Mouse (Mus musculus) neural tube, embryonic 12.5 days (tissue): ENCODE measurements at regions not wholly inside any gene's neighbourhood (a gene's known extent, or its start where the extent isn't known, plus 50 kb on each side); places are given as distances from the start of the nearest gene placed in this dataset.

Experiments
- ATAC-seq: fragments of 200-750 bp; cut with Nextera tagmentation; 2 replicates; pipeline ENCODE4 v1.8.0; 2017; ENCODE audit warnings: low read depth, mild to moderate bottlenecking, moderate TSS enrichment, moderate library complexity; ENCODE audit not compliant: low FRiP score
- H3K27ac ChIP-seq: fragments of 300-500 bp; sonication (generic); 2 replicates; pipeline ENCODE4 v1.5.1; 2016
- H3K27me3 ChIP-seq: fragments of 300-500 bp; sonication (generic); replicated peaks from 2 replicates; pipeline ENCODE4 v1.6.1; 2016; ENCODE audit warnings: mild to moderate bottlenecking
- H3K36me3 ChIP-seq: fragments of 300-500 bp; sonication (generic); 2 replicates; pipeline ENCODE4 v1.6.1; 2016; ENCODE audit warnings: mild to moderate bottlenecking
- H3K4me1 ChIP-seq: fragments of 300-500 bp; sonication (generic); 2 replicates; pipeline ENCODE4 v1.6.1; 2016
- H3K4me2 ChIP-seq: fragments of 300-500 bp; sonication (generic); replicated peaks from 2 replicates; pipeline ENCODE4 v1.6.1; 2016; ENCODE audit warnings: mild to moderate bottlenecking
- H3K4me3 ChIP-seq: fragments of 300-500 bp; sonication (generic); 2 replicates; pipeline ENCODE4 v1.5.1; 2016
- H3K9ac ChIP-seq: fragments of 300-500 bp; sonication (generic); 2 replicates; pipeline ENCODE4 v1.6.1; 2016; ENCODE audit warnings: mild to moderate bottlenecking
- H3K9me3 ChIP-seq: fragments of 300-500 bp; sonication (generic); 2 replicates; pipeline ENCODE4 v1.6.1; 2016; ENCODE audit warnings: mild to moderate bottlenecking
- WGBS: fragments of 180-500 bp; shearing (Covaris S2); methylation state at CpG from one replicate; pipeline ENCODE4 v1.1.7; 2016; 5-methylcytosine and 5-hydroxymethylcytosine counted together

- H3K9me3 ChIP-seq: no peaks in the 10 kb centered on the region
- ATAC-seq: peak; percentile 56; the same call in 1 of the 2 replicates
Measured at GRCm38 (mm10) chr15:62284606-62285531, 1362.1 kb upstream of the A1bg start.

GRCm38 (mm10) chr15:62283661-62284429 lies 1361.0 kb upstream of the A1bg start:
- no peaks in the 10 kb centered on the region for H3K9me3 ChIP-seq
- WGBS: 76% methylated on average over 6 of the region's 6 CpGs
- H3K4me2 ChIP-seq: no peak overlapping the region
- H3K4me3 ChIP-seq: no peak overlapping the region
- no peaks in the 10 kb centered on the region for H3K36me3 ChIP-seq
- no peak for ATAC-seq
- no peaks in the 10 kb centered on the region for H3K27me3 ChIP-seq
- H3K9ac ChIP-seq: no peak overlapping the region
- H3K4me1 ChIP-seq: no peaks in the 10 kb centered on the region; the same call in 1 of the 2 replicates
- H3K27ac ChIP-seq: no peak overlapping the region

More at GRCm38 (mm10) chr15:62284606-62285531, 1362.1 kb upstream of the A1bg start:
- no peaks in the 10 kb centered on the region; the same call in 1 of the 2 replicates for H3K4me1 ChIP-seq
- H3K4me3 ChIP-seq: no peak overlapping the region
- no peaks in the 10 kb centered on the region for H3K36me3 ChIP-seq
- no peak overlapping the region for H3K27ac ChIP-seq
- H3K9ac ChIP-seq: no peak overlapping the region
- H3K4me2 ChIP-seq: no peak overlapping the region
- WGBS: 86% methylated on average over 7 of the region's 7 CpGs
- H3K27me3 ChIP-seq: no peaks in the 10 kb centered on the region

GRCm38 (mm10) chr15:62282646-62283045 lies 1359.8 kb upstream of the A1bg start:
- H3K4me1 ChIP-seq: no peaks in the 10 kb centered on the region; the same call in 1 of the 2 replicates
- no peaks in the 10 kb centered on the region for H3K27me3 ChIP-seq
- no peak overlapping the region for H3K4me3 ChIP-seq
- no peak overlapping the region for H3K4me2 ChIP-seq
- H3K9me3 ChIP-seq: no peaks in the 10 kb centered on the region
- ATAC-seq: no peak
- H3K27ac ChIP-seq: no peak overlapping the region
- no peak overlapping the region for H3K9ac ChIP-seq
- H3K36me3 ChIP-seq: no peaks in the 10 kb centered on the region
- 71% methylated on average over 9 of the region's 9 CpGs for WGBS

- Histone ChIP-seq H3K27me3 (no peaks in the 10 kb centered on the region), H3K9me3 (no peaks in the 10 kb centered on the region), H3K4me2 (no peak overlapping the region), H3K36me3 (no peaks in the 10 kb centered on the region), H3K4me3 (no peak overlapping the region), H3K27ac (no peak overlapping the region), H3K9ac (no peak overlapping the region), H3K4me1 (no peaks in the 10 kb centered on the region; the same call in 1 of the 2 replicates)
- 79% methylated on average over 1 of the region's 1 CpGs for WGBS
- ATAC-seq: no peak
Measured at GRCm38 (mm10) chr15:62282116-62282515, 1359.3 kb upstream of the A1bg start.

DNA sequence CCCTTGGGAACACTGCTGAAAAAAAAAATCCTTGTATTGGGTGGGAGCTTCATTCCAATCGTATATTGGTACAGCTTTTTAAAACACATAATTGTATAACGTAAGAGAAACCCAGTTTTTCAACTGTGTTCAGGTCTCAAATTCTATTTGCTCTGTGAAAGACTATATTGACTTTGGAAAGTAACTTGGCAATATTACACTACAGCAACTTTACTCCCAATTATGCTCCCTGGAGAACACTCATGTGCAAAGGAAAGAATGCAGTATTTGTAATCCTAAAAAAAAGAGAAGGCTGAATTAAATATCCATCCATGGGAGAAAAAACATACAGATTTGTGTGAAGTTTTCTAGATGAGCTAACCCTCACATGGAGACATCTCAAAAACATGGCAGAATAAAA lies 1356.7 kb upstream of the A1bg start:
- WGBS: 92% methylated on average over 2 of the region's 2 CpGs
- H3K9me3 ChIP-seq: no peaks in the 10 kb centered on the region

DNA sequence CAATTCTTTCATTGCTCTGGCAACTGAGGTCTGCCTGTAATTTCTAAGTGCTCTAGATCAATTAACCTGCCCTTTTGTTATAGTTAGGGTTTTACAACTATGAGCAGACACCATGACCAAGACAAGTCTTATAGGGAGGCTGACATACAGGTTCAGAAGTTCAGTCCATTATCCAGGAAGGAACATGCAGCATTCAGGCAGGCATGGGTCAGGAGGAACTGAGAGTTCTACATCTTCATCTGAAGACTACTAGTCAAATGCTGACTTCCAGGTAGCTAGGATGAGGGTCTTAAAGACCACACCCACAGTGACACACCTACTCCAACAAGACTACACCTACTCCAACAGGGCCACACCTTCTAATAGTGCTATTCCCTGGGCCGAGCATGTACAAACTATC lies 1352.0 kb upstream of the A1bg start:
- no peak overlapping the region for H3K4me2 ChIP-seq
- H3K9ac ChIP-seq: no peak overlapping the region
- H3K36me3 ChIP-seq: no peaks in the 10 kb centered on the region
- H3K9me3 ChIP-seq: no peaks in the 10 kb centered on the region
- H3K4me3 ChIP-seq: no peak overlapping the region
- 92% methylated on average over 1 of the region's 1 CpGs for WGBS
- no peak overlapping the region for H3K27ac ChIP-seq
- no peak for ATAC-seq
- H3K27me3 ChIP-seq: no peaks in the 10 kb centered on the region
- H3K4me1 ChIP-seq: no peaks in the 10 kb centered on the region

More for the DNA sequence above, 1356.7 kb upstream of the A1bg start:
- H3K4me1 ChIP-seq: no peaks in the 10 kb centered on the region; the same call in 1 of the 2 replicates
- H3K27ac ChIP-seq: no peak overlapping the region
- H3K27me3 ChIP-seq: no peaks in the 10 kb centered on the region
- no peak overlapping the region for H3K4me2 ChIP-seq
- ATAC-seq: no peak
- no peak overlapping the region for H3K4me3 ChIP-seq
- H3K36me3 ChIP-seq: no peaks in the 10 kb centered on the region
- H3K9ac ChIP-seq: no peak overlapping the region

DNA sequence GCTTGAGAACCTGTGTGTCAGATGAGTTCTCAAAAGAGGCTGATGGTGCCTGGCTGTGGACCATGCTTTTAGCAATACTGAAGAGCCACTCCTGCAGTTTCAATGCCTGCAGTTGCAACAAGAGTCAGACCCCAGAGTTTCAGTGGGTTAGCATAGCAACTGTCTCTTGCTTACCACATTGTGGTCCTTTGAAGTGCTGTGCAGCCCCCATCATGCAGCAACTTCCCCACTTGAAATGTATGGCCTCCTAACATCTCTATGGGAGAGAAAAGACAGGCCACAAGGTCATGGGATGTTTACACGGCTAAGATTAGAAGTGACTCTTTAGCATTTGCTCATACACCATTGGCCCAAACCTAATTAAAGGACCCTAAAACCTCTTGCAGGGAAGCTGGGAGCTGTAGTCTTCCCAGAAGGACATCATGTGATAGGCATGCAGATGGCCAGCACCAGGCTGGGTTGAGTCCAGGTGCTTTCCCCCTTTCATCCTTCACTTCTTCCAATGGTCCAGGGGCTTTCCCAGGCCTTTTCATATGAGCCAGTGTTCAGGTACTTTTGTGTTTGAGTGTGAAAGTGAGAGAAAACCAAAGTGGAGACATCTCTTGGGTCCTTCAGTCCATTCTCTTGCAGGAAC lies 1351.2 kb upstream of the A1bg start:
- Histone ChIP-seq H3K27me3 (no peaks in the 10 kb centered on the region), H3K9me3 (no peaks in the 10 kb centered on the region), H3K27ac (no peak overlapping the region), H3K9ac (no peak overlapping the region), H3K4me3 (no peak overlapping the region), H3K4me2 (no peak overlapping the region), H3K4me1 (no peaks in the 10 kb centered on the region), H3K36me3 (no peaks in the 10 kb centered on the region)
- WGBS: 88% methylated on average over 1 of the region's 1 CpGs
- ATAC-seq: no peak

DNA sequence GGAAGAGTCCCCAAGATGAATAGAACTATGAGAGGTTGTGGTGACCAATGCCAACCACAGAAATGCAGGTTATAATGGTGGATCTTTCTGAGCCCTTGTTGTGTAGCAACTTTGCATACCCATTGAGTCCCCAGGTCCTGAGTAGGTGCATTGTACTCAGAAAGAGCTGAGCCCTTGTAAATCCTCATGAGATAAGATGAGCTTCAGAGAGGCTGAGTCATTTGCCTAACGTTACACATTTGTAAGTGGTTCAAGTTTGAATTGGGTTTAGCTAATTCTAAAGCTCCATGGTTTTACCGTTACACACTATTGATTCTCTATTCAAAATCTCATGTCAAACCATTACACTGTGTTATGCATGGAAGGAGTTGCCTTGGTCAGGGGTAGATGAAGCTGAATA lies 1349.9 kb upstream of the A1bg start:
- no peak for ATAC-seq

DNA sequence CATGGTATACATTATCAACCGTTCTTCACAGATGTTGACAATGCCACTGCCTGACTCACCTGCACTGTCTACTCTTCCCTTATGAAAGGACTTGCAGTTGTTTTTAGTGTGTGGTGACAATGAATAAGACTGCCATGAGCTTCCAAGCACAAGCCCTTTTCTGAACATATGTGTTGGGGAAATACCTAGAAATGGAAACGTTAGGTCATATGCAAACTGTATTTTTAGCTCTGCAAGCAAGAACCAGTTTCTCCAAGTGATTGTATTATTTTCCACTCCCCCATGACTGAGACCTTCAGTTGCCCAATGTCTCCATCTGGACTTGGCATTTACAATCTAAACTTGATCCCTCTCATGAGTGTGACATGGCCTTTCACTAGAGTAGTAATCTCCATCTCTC lies 1348.6 kb upstream of the A1bg start:
- ATAC-seq: no peak
- no peaks in the 10 kb centered on the region for H3K27me3 ChIP-seq
- H3K4me2 ChIP-seq: no peak overlapping the region
- H3K9ac ChIP-seq: no peak overlapping the region
- WGBS: 91% methylated on average over 2 of the region's 2 CpGs
- no peaks in the 10 kb centered on the region for H3K36me3 ChIP-seq
- H3K4me1 ChIP-seq: no peaks in the 10 kb centered on the region
- H3K27ac ChIP-seq: no peak overlapping the region
- no peak overlapping the region for H3K4me3 ChIP-seq
- no peaks in the 10 kb centered on the region for H3K9me3 ChIP-seq

More for the DNA sequence above, 1349.9 kb upstream of the A1bg start:
- H3K4me3 ChIP-seq: no peak overlapping the region
- H3K36me3 ChIP-seq: no peaks in the 10 kb centered on the region
- no peak overlapping the region for H3K4me2 ChIP-seq
- no peaks in the 10 kb centered on the region for H3K4me1 ChIP-seq
- 91% methylated on average over 2 of the region's 2 CpGs for WGBS
- no peaks in the 10 kb centered on the region for H3K9me3 ChIP-seq
- H3K27me3 ChIP-seq: no peaks in the 10 kb centered on the region
- H3K9ac ChIP-seq: no peak overlapping the region
- H3K27ac ChIP-seq: no peak overlapping the region

DNA sequence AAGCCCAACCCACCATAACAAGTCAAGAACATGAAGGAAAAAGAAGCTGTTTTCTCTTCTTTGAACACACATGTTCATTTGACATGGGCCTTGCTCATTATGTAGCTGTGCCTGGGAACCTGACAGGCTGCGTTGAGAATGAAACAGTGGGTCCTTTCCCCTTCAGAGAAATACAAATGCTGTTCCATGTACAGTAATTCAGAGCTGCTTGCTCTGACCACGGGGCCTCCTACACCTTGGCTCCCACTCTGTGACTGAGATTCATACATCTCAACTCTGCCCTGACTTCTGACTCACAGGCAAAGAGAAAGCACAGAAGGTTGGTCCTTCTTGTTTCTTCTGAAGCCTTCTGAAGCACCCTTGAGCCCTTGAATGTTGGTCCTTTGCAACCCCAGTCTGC lies 1345.4 kb upstream of the A1bg start:
- 84% methylated on average over 2 of the region's 2 CpGs for WGBS
- no peaks in the 10 kb centered on the region for H3K9me3 ChIP-seq

GRCm38 (mm10) chr15:62267536-62267935 lies 1344.7 kb upstream of the A1bg start:
- no peak overlapping the region for H3K4me3 ChIP-seq
- no peak overlapping the region for H3K27ac ChIP-seq
- H3K27me3 ChIP-seq: no peaks in the 10 kb centered on the region
- 93% methylated on average over 6 of the region's 6 CpGs for WGBS
- no peak overlapping the region for H3K4me2 ChIP-seq
- H3K36me3 ChIP-seq: no peaks in the 10 kb centered on the region
- H3K9ac ChIP-seq: no peak overlapping the region
- no peaks in the 10 kb centered on the region for H3K9me3 ChIP-seq
- no peaks in the 10 kb centered on the region for H3K4me1 ChIP-seq
- no peak for ATAC-seq

More for the DNA sequence above, 1345.4 kb upstream of the A1bg start:
- Histone ChIP-seq H3K4me2 (no peak overlapping the region), H3K4me3 (no peak overlapping the region), H3K4me1 (no peaks in the 10 kb centered on the region), H3K9ac (no peak overlapping the region), H3K27ac (no peak overlapping the region), H3K27me3 (no peaks in the 10 kb centered on the region), H3K36me3 (no peaks in the 10 kb centered on the region)
- no peak for ATAC-seq

DNA sequence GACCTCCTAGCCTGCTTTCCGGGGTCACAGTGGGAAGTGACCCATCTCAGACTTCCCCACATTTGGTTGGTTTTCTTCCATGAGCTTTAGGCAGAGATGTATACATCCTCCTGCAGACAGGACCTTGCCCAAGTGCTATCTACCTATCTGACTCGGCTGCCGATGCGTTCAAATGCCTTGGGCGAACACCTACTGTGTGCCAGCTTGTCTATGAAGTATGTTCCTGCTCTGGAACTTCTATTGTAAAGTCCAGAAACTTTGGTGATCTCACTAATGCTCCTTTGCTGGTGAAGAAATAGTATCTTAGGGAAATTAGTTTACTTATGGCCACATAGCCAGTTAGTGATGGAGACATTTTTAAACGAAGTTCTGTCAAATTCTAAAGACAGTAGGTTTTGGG lies 1343.2 kb upstream of the A1bg start:
- WGBS: 93% methylated on average over 6 of the region's 6 CpGs
- Histone ChIP-seq H3K9me3 (no peaks in the 10 kb centered on the region), H3K4me3 (no peak overlapping the region), H3K4me1 (no peaks in the 10 kb centered on the region), H3K36me3 (no peaks in the 10 kb centered on the region), H3K27ac (no peak overlapping the region), H3K9ac (no peak overlapping the region), H3K27me3 (no peaks in the 10 kb centered on the region), H3K4me2 (no peak overlapping the region)
- ATAC-seq: no peak
